ENCODE assay signal across 29 mouse cellular contexts in the genomic region with DNA sequence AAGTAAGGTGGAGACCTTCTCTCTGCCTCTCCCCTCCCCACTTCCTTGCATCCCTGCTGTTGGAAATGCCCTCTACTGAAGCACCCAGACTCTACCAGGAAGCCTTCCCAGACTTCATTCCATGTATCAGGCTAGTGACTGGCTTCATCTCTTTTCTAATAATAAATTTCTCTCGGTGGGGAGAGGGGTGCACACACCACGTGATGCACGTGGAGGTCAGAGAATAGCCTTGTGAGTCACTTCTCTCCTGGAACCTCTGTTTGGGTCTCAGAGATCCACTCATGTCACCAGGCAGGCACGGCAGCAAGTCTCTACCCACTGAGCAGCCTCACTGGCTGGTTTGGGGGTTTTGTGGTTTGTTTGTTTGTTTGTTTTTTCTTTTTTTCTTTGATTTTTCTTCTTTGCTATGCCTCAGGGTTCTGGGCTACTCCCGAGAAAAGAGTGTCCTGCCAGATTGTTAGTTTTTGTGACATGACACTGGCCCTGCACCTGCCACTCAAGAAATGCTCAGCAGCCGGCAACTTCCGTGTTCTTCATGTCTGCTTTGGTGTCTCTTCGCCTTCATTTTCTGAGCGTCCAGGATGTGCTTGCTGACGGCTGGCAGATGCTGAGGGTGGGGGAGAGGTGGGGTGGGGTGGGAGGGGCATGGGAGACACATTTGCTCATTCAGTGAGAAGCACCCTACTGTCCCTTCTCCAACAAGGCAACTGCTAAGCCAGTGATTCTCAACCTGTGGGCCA. TPM values are rescaled to one million over a fixed set of nuclear protein-coding genes. Genes with fewer than 3 reads are reported as not detected.
DNase-seq lines count a peak whose midpoint lies in the region.
"Had no signal": no experiment of that assay in that cellular context is flagged by ENCODE, and none has a peak within 500 bp of the region (broad histone marks: within the 10 kb centered on the region; RNA-seq: fewer than 3 reads in every experiment).

No protein-coding gene starts in this region.

- peaks cover 35% of the 10 kb centered on the region; the same call in 1 of the 2 replicates for H3K27me3 ChIP-seq in hindbrain, embryonic 10.5 days (ENCODE audit: insufficient read depth, poor library complexity, severe bottlenecking)
- H3K27me3 ChIP-seq: forebrain, embryonic 15.5 days; intestine, embryonic 15.5 days; Patski had no signal

- no peaks in the 10 kb centered on the region for H3K9me3 ChIP-seq in hindbrain, embryonic 10.5 days
- H3K9me3 ChIP-seq: embryonic facial prominence, embryonic 12.5 days; forebrain, embryonic 15.5 days; hindbrain, embryonic 12.5 days; intestine, embryonic 15.5 days; liver, embryonic 12.5 days; midbrain, embryonic 12.5 days had no signal

- no peak overlapping the region for H3K27ac ChIP-seq in hindbrain, embryonic 10.5 days
- H3K27ac ChIP-seq: embryonic facial prominence, embryonic 12.5 days; forebrain, embryonic 15.5 days; gastrocnemius, adult 2 months; heart, adult 2 months; hindbrain, embryonic 12.5 days; hindbrain, postnatal 0 days; intestine, embryonic 15.5 days; liver, embryonic 12.5 days; midbrain, embryonic 12.5 days had no signal

- DNase-seq in thymus, postnatal 0 days (ENCODE audit: low spot score): peak; percentile 63
- DNase-seq in thymus, adult 18-20 months: no peak
- peak; percentile 12 for DNase-seq in T-cell, adult 2 months (ENCODE audit: low spot score)
- peak; percentile 15 for DNase-seq in naive thymus-derived CD4-positive, alpha-beta T cell, adult 2 months (ENCODE audit: low read depth)
- DNase-seq in layer of hippocampus, postnatal 10 days (ENCODE audit: low spot score in 2 of 2): no peak
- no peak for DNase-seq in frontal cortex, postnatal 14 days (ENCODE audit: low spot score in 2 of 2)
- DNase-seq in hindbrain, embryonic 10.5 days (ENCODE audit: low spot score): no peak
- DNase-seq: cerebellum, adult 2 months; cerebellum, postnatal 36 days; gastrocnemius, adult 2 months; gastrocnemius, postnatal 36 days; heart, adult 2 months; heart, postnatal 14 days; kidney, adult 2 months; kidney, postnatal 36 days; layer of hippocampus, postnatal 36 days; left cerebral cortex, postnatal 4 days; liver, postnatal 0 days; lung, postnatal 36 days had no signal

- WGBS in hindbrain, embryonic 10.5 days: 65% methylated on average over 10 of the region's 10 CpGs

- H3K36me3 ChIP-seq in hindbrain, embryonic 10.5 days: no peaks in the 10 kb centered on the region
- H3K36me3 ChIP-seq: embryonic facial prominence, embryonic 12.5 days; forebrain, embryonic 15.5 days; hindbrain, embryonic 12.5 days; intestine, embryonic 15.5 days; liver, embryonic 12.5 days; midbrain, embryonic 12.5 days had no signal

- H3K4me3 ChIP-seq in hindbrain, embryonic 10.5 days: no peak overlapping the region
- H3K4me3 ChIP-seq: embryonic facial prominence, embryonic 12.5 days; forebrain, embryonic 15.5 days; gastrocnemius, adult 2 months; heart, adult 2 months; hindbrain, embryonic 12.5 days; intestine, embryonic 15.5 days; liver, embryonic 12.5 days; midbrain, embryonic 12.5 days had no signal

- peaks cover 63% of the 10 kb centered on the region for H3K4me1 ChIP-seq in hindbrain, embryonic 10.5 days (replicated peaks)
- H3K4me1 ChIP-seq: intestine, embryonic 15.5 days had no signal

RNA-seq across cellular contexts. Expression of gene C1ql1, which starts 34.8 kb away (rescaled TPM):
- polyA plus RNA-seq in thymus, postnatal 0 days (2015; fragmentation: Nextera tagmentation; extraction: Ambion mirVana): 0.12 TPM in 1 of 2 replicates, not detected in the other
- total RNA-seq in layer of hippocampus, postnatal 10 days (2021): 10 to 100 TPM; 32.3 to 37.5 TPM
- polyA plus RNA-seq in hindbrain, embryonic 10.5 days (2016; fragmentation: Nextera tagmentation; extraction: Ambion mirVana): 4.4 and 11.5 TPM in 2 replicates
- total RNA-seq: gastrocnemius, adult 2 months; heart, adult 2 months; megakaryocyte, adult 5-6 weeks; MEL had no signal

RNA-seq across cellular contexts. Expression of gene Nmt1, which starts 46.7 kb away (rescaled TPM):
- polyA plus RNA-seq in thymus, postnatal 0 days (2015; fragmentation: Nextera tagmentation; extraction: Ambion mirVana): 81.6 and 85.6 TPM in 2 replicates
- 10 to 100 TPM; 79.7 to 87.3 TPM for total RNA-seq in layer of hippocampus, postnatal 10 days (2021)
- polyA plus RNA-seq in hindbrain, embryonic 10.5 days (2016; fragmentation: Nextera tagmentation; extraction: Ambion mirVana): 47.1 and 55.6 TPM in 2 replicates

RNA-seq across cellular contexts. Expression of gene Dcakd, which starts 46.8 kb away (rescaled TPM):
- polyA plus RNA-seq in thymus, postnatal 0 days (2015; fragmentation: Nextera tagmentation; extraction: Ambion mirVana): 31.3 and 39.8 TPM in 2 replicates
- 100 to 1,000 TPM; 117 to 118 TPM for total RNA-seq in layer of hippocampus, postnatal 10 days (2021)
- polyA plus RNA-seq in hindbrain, embryonic 10.5 days (2016; fragmentation: Nextera tagmentation; extraction: Ambion mirVana): 272 and 276 TPM in 2 replicates

RNA-seq across cellular contexts. Expression of gene Kif18b, which starts 56.4 kb away (rescaled TPM):
- 7.5 and 8.4 TPM in 2 replicates for polyA plus RNA-seq in thymus, postnatal 0 days (2015; fragmentation: Nextera tagmentation; extraction: Ambion mirVana)
- total RNA-seq in layer of hippocampus, postnatal 10 days (2021): 1 to 10 TPM; 2.6 TPM
- polyA plus RNA-seq in hindbrain, embryonic 10.5 days (2016; fragmentation: Nextera tagmentation; extraction: Ambion mirVana): 11.6 and 12.2 TPM in 2 replicates
- total RNA-seq: gastrocnemius, adult 2 months had no signal

Comparison
In these comparisons a context has a peak if more than half of its experiments do, and no peak if none do; other contexts are left out.
1. DNase-seq: peak in thymus, postnatal 0 days (single experiment), T-cell, adult 2 months (single experiment) and naive thymus-derived CD4-positive, alpha-beta T cell, adult 2 months (single experiment); none in thymus, adult 18-20 months (0 of 2), layer of hippocampus, postnatal 10 days (0 of 2), frontal cortex, postnatal 14 days (0 of 2) and hindbrain, embryonic 10.5 days (single experiment).